Mouse (Mus musculus) gastrocnemius, adult 8-10 months (tissue): ENCODE results near the gene Utp14a. TPM values are rescaled to one million over a fixed set of nuclear protein-coding genes. Genes with fewer than 3 reads are reported as not detected.
"Not testable (repeated sequence)": the region's sequence is repeated elsewhere in the genome, so short reads cannot be mapped to it uniquely, and the experiment has no call there.

Experiments used
- DNase-seq, 2 experiments: peaks; one replicate each; pipeline ENCODE4 v3.0.0; 2022; ENCODE audit warnings: low spot score in 2 of 2
- total RNA-seq, 4 experiments: library from RNA; stranded (reverse); gene quantifications; 2 replicates each; pipeline ENCODE4 v1.2.4; 2022

The Utp14a gene
- total RNA-seq: 10 to 100 TPM in 3 of 4 experiments, 1 to 10 TPM in 1; 9.5 to 18.7 (median 11.6) TPM

- DNase-seq: peak; percentile 85 to 94
Observed at GRCm38 (mm10) chrX:48256468-48257007, at the start of gene Utp14a. Gene Utp14a, plus strand, starts transcription at chrX:48256862.

- DNase-seq: peak; percentile 1 to 11
Observed at GRCm38 (mm10) chrX:48207761-48208487, 48.7 kb upstream of the Utp14a start.

- DNase-seq: peak; percentile 64 to 69
Observed at GRCm38 (mm10) chrX:48208519-48209185, 48.0 kb upstream of the Utp14a start, which contains the start of gene Zdhhc9. Gene Zdhhc9, minus strand, starts transcription at chrX:48208878.

GRCm38 (mm10) chrX:48209746-48210145 lies 46.9 kb upstream of the Utp14a start:
- not testable (repeated sequence) for DNase-seq

GRCm38 (mm10) chrX:48219468-48219867 lies 37.2 kb upstream of the Utp14a start:
- DNase-seq: no peak

- no peak for DNase-seq
Observed at GRCm38 (mm10) chrX:48222706-48223105, 34.0 kb upstream of the Utp14a start.

- DNase-seq: no peak
Observed at GRCm38 (mm10) chrX:48226225-48226624, 30.4 kb upstream of the Utp14a start.

- no peak for DNase-seq
Observed at GRCm38 (mm10) chrX:48234417-48234816, 22.2 kb upstream of the Utp14a start.

GRCm38 (mm10) chrX:48255830-48256428 lies 733 bp upstream of the Utp14a start:
- DNase-seq: no peak

GRCm38 (mm10) chrX:48257011-48257410 lies 349 bp downstream of the Utp14a start:
- no peak for DNase-seq

- no peak for DNase-seq
Observed at GRCm38 (mm10) chrX:48271671-48272070, 15.0 kb downstream of the Utp14a start.

GRCm38 (mm10) chrX:48274634-48275033 lies 18.0 kb downstream of the Utp14a start:
- DNase-seq: no peak

- no peak for DNase-seq
Observed at GRCm38 (mm10) chrX:48278103-48278502, 21.4 kb downstream of the Utp14a start.

- DNase-seq: peak; percentile 66 to 80
Observed at GRCm38 (mm10) chrX:48284386-48285005, 27.8 kb downstream of the Utp14a start.

- DNase-seq: peak; percentile 26 to 60
Observed at GRCm38 (mm10) chrX:48285006-48285650, 28.5 kb downstream of the Utp14a start.

GRCm38 (mm10) chrX:48285651-48286021 lies 29.0 kb downstream of the Utp14a start:
- DNase-seq: peak; percentile 10 to 51

GRCm38 (mm10) chrX:48286488-48286887 lies 29.8 kb downstream of the Utp14a start:
- no peak for DNase-seq

GRCm38 (mm10) chrX:48288008-48288407 lies 31.3 kb downstream of the Utp14a start:
- DNase-seq: no peak

- DNase-seq: no peak
Observed at GRCm38 (mm10) chrX:48291413-48291812, 34.8 kb downstream of the Utp14a start.

GRCm38 (mm10) chrX:48305356-48305755 lies 48.7 kb downstream of the Utp14a start:
- DNase-seq: no peak
